Mouse (Mus musculus): ENCODE results near the gene Fbp2. TPM values are rescaled to one million over a fixed set of nuclear protein-coding genes. Genes with fewer than 3 reads are reported as not detected.
"Not testable (repeated sequence)": the region's sequence is repeated elsewhere in the genome, so short reads cannot be mapped to it uniquely, and the experiment has no call there.

The Fbp2 gene
- polyA plus RNA-seq, 1 experiment from 2014 or later = 112 TPM

- no peak for ATAC-seq (ENCODE audit: insufficient read depth, low FRiP score)
- H3K9ac ChIP-seq (ENCODE audit: low read length) = peak overlapping the region; percentile 50; the same call in 1 of the 2 replicates
- 26% methylated on average over 25 of the region's 25 CpGs for WGBS
- peak overlapping the region; percentile 72 for H3K4me2 ChIP-seq (ENCODE audit: low read depth, low read length)
- H3K4me3 ChIP-seq (replicated peaks; ENCODE audit: low read length) = peak overlapping the region; percentile 42
- no peaks in the 10 kb centered on the region for H3K36me3 ChIP-seq (ENCODE audit: control insufficient read depth, insufficient read depth, low read length)
- H3K27me3 ChIP-seq (ENCODE audit: control insufficient read depth, insufficient read depth, low read length) = no peaks in the 10 kb centered on the region
- no peaks in the 10 kb centered on the region for H3K9me3 ChIP-seq (replicated peaks; ENCODE audit: control insufficient read depth, low read length)
- H3K4me1 ChIP-seq (ENCODE audit: control insufficient read depth, insufficient read depth, low read length) = no peaks in the 10 kb centered on the region
- H3K27ac ChIP-seq (ENCODE audit: low read length) = no peak overlapping the region
Observed at GRCm38 (mm10) chr13:62855396-62856304, 2.6 kb downstream of the Fbp2 start.

GRCm38 (mm10) chr13:62854666-62855065, 3.6 kb downstream of the Fbp2 start:
- no peak for ATAC-seq (ENCODE audit: insufficient read depth, low FRiP score)
- 15% methylated on average over 15 of the region's 15 CpGs for WGBS
- H3K36me3 ChIP-seq (ENCODE audit: control insufficient read depth, insufficient read depth, low read length) = no peaks in the 10 kb centered on the region
- no peaks in the 10 kb centered on the region for H3K27me3 ChIP-seq (ENCODE audit: control insufficient read depth, insufficient read depth, low read length)
- H3K4me3 ChIP-seq (replicated peaks; ENCODE audit: low read length) = no peak overlapping the region
- H3K4me1 ChIP-seq (ENCODE audit: control insufficient read depth, insufficient read depth, low read length) = no peaks in the 10 kb centered on the region
- H3K9me3 ChIP-seq (replicated peaks; ENCODE audit: control insufficient read depth, low read length) = no peaks in the 10 kb centered on the region
- H3K27ac ChIP-seq (ENCODE audit: low read length) = no peak overlapping the region
- no peak overlapping the region for H3K9ac ChIP-seq (ENCODE audit: low read length)
- H3K4me2 ChIP-seq (ENCODE audit: low read depth, low read length) = no peak overlapping the region

GRCm38 (mm10) chr13:62833341-62833740, 24.9 kb downstream of the Fbp2 start:
- WGBS = 37% methylated on average over 4 of the region's 4 CpGs
- ATAC-seq (ENCODE audit: insufficient read depth, low FRiP score) = no peak
- Histone ChIP-seq H3K4me2 (ENCODE audit: low read depth, low read length) (no peak overlapping the region), H3K27ac (ENCODE audit: low read length) (no peak overlapping the region), H3K9me3 (replicated peaks; ENCODE audit: control insufficient read depth, low read length) (no peaks in the 10 kb centered on the region), H3K4me1 (ENCODE audit: control insufficient read depth, insufficient read depth, low read length) (no peaks in the 10 kb centered on the region), H3K36me3 (ENCODE audit: control insufficient read depth, insufficient read depth, low read length) (no peaks in the 10 kb centered on the region), H3K27me3 (ENCODE audit: control insufficient read depth, insufficient read depth, low read length) (no peaks in the 10 kb centered on the region), H3K4me3 (replicated peaks; ENCODE audit: low read length) (no peak overlapping the region), H3K9ac (ENCODE audit: low read length) (no peak overlapping the region)

GRCm38 (mm10) chr13:62832239-62832638, 26.0 kb downstream of the Fbp2 start:
- Histone ChIP-seq H3K9me3 (replicated peaks; ENCODE audit: control insufficient read depth, low read length) (no peaks in the 10 kb centered on the region), H3K36me3 (ENCODE audit: control insufficient read depth, insufficient read depth, low read length) (no peaks in the 10 kb centered on the region), H3K9ac (ENCODE audit: low read length) (no peak overlapping the region), H3K4me1 (ENCODE audit: control insufficient read depth, insufficient read depth, low read length) (no peaks in the 10 kb centered on the region), H3K27ac (ENCODE audit: low read length) (no peak overlapping the region), H3K4me3 (replicated peaks; ENCODE audit: low read length) (no peak overlapping the region), H3K4me2 (ENCODE audit: low read depth, low read length) (no peak overlapping the region), H3K27me3 (ENCODE audit: control insufficient read depth, insufficient read depth, low read length) (no peaks in the 10 kb centered on the region)
- 68% methylated on average over 2 of the region's 2 CpGs for WGBS
- ATAC-seq (ENCODE audit: insufficient read depth, low FRiP score) = no peak

- H3K4me1 ChIP-seq (ENCODE audit: control insufficient read depth, insufficient read depth, low read length); H3K9ac ChIP-seq (ENCODE audit: low read length); ATAC-seq (ENCODE audit: insufficient read depth, low FRiP score); H3K9me3 ChIP-seq (replicated peaks; ENCODE audit: control insufficient read depth, low read length); H3K4me3 ChIP-seq (replicated peaks; ENCODE audit: low read length); H3K36me3 ChIP-seq (ENCODE audit: control insufficient read depth, insufficient read depth, low read length); H3K27ac ChIP-seq (ENCODE audit: low read length); H3K27me3 ChIP-seq (ENCODE audit: control insufficient read depth, insufficient read depth, low read length); H3K4me2 ChIP-seq (ENCODE audit: low read depth, low read length): not testable (repeated sequence)
- 83% methylated on average over 3 of the region's 3 CpGs for WGBS
Observed at GRCm38 (mm10) chr13:62815705-62816104, 42.5 kb downstream of the Fbp2 start.

- H3K4me2 ChIP-seq (ENCODE audit: low read depth, low read length) = peak overlapping the region; percentile 59
- H3K9ac ChIP-seq (ENCODE audit: low read length) = peak overlapping the region; percentile 46
- peak overlapping the region; percentile 34 for H3K4me3 ChIP-seq (replicated peaks; ENCODE audit: low read length)
- no peak for ATAC-seq (ENCODE audit: insufficient read depth, low FRiP score)
- 7% methylated on average over 32 of the region's 32 CpGs for WGBS
- H3K36me3 ChIP-seq (ENCODE audit: control insufficient read depth, insufficient read depth, low read length) = no peaks in the 10 kb centered on the region
- no peaks in the 10 kb centered on the region for H3K9me3 ChIP-seq (replicated peaks; ENCODE audit: control insufficient read depth, low read length)
- H3K27ac ChIP-seq (ENCODE audit: low read length) = no peak overlapping the region
- H3K4me1 ChIP-seq (ENCODE audit: control insufficient read depth, insufficient read depth, low read length) = no peaks in the 10 kb centered on the region
- no peaks in the 10 kb centered on the region for H3K27me3 ChIP-seq (ENCODE audit: control insufficient read depth, insufficient read depth, low read length)
Observed at GRCm38 (mm10) chr13:62812713-62813112, 45.5 kb downstream of the Fbp2 start.

- ATAC-seq (ENCODE audit: insufficient read depth, low FRiP score); H3K4me2 ChIP-seq (ENCODE audit: low read depth, low read length); H3K27ac ChIP-seq (ENCODE audit: low read length); H3K9ac ChIP-seq (ENCODE audit: low read length); H3K4me1 ChIP-seq (ENCODE audit: control insufficient read depth, insufficient read depth, low read length); H3K36me3 ChIP-seq (ENCODE audit: control insufficient read depth, insufficient read depth, low read length); H3K27me3 ChIP-seq (ENCODE audit: control insufficient read depth, insufficient read depth, low read length); H3K4me3 ChIP-seq (replicated peaks; ENCODE audit: low read length); H3K9me3 ChIP-seq (replicated peaks; ENCODE audit: control insufficient read depth, low read length): not testable (repeated sequence)
- WGBS = 90% methylated on average over 6 of the region's 6 CpGs
Observed at GRCm38 (mm10) chr13:62807981-62808380, 50.2 kb downstream of the Fbp2 start.

Other genes with a start within 250 kb of the Fbp2 start
- 10.1 and 10.3 TPM in 2 replicates for gene 6720489N17Rik, start 234.2 kb downstream of the Fbp2 start, polyA plus RNA-seq (2015; fragmentation: Nextera tagmentation; extraction: Ambion mirVana)
- gene Platr25, start 97.7 kb downstream of the Fbp2 start, polyA plus RNA-seq (2015; fragmentation: Nextera tagmentation; extraction: Ambion mirVana) = 23.5 and 24.3 TPM in 2 replicates
- 10.1 and 10.4 TPM in 2 replicates for gene Gm5141, start 72.6 kb downstream of the Fbp2 start, polyA plus RNA-seq (2015; fragmentation: Nextera tagmentation; extraction: Ambion mirVana)
- gene Fbp1, start 29.9 kb upstream of the Fbp2 start, polyA plus RNA-seq (2015; fragmentation: Nextera tagmentation; extraction: Ambion mirVana) = 4.1 and 4.2 TPM in 2 replicates
- 119 and 131 TPM in 2 replicates for gene 2010111I01Rik, start 106.5 kb upstream of the Fbp2 start, polyA plus RNA-seq (2015; fragmentation: Nextera tagmentation; extraction: Ambion mirVana)